In genomic region chr4:55523921-55524320, GRCm38 (mm10) we compare ENCODE assay signal across 32 mouse cellular contexts.
"Had no signal": no experiment of that assay in that cellular context is flagged by ENCODE, and none has a peak within 500 bp of the region (broad histone marks: within the 10 kb centered on the region; RNA-seq: fewer than 3 reads in every experiment).

No protein-coding gene starts in this region.

- H3K27ac ChIP-seq: left cerebral cortex, adult 2 months; limb, embryonic 10.5 days; limb, embryonic 12.5 days; limb, embryonic 13.5 days; limb, embryonic 15.5 days; liver, embryonic 12.5 days; liver, embryonic 13.5 days; liver, embryonic 14.5 days; liver, embryonic 15.5 days; lung, embryonic 15.5 days; macrophage; midbrain, embryonic 10.5 days; midbrain, embryonic 12.5 days; midbrain, embryonic 13.5 days; midbrain, embryonic 15.5 days; neural tube, embryonic 12.5 days had no signal

- DNase-seq: left cerebral cortex, postnatal 4 days; liver; liver, embryonic 13.5 days; liver, postnatal 0 days; lung, adult 18-20 months; lung, adult 2 months; lung, embryonic 14.5 days; lung, postnatal 10 days; lung, postnatal 14 days; lung, postnatal 36 days; lung, postnatal 4 days; midbrain, embryonic 14.5 days had no signal

- ATAC-seq: liver, embryonic 12.5 days; liver, postnatal 0 days; lung, postnatal 0 days; midbrain, embryonic 13.5 days; midbrain, embryonic 15.5 days; midbrain, embryonic 16.5 days had no signal

- H3K9me3 ChIP-seq: limb, embryonic 10.5 days; limb, embryonic 12.5 days; limb, embryonic 13.5 days; limb, embryonic 15.5 days; liver, embryonic 12.5 days; liver, embryonic 13.5 days; liver, embryonic 15.5 days; lung, embryonic 15.5 days; megakaryocyte, embryonic 14.5 days; midbrain, embryonic 10.5 days; midbrain, embryonic 12.5 days; midbrain, embryonic 13.5 days; midbrain, embryonic 15.5 days; neural tube, embryonic 12.5 days had no signal

- H3K4me1 ChIP-seq: limb, embryonic 10.5 days; limb, embryonic 12.5 days; liver, embryonic 12.5 days; liver, embryonic 13.5 days; liver, embryonic 15.5 days; lung, embryonic 15.5 days; megakaryocyte, embryonic 14.5 days; midbrain, embryonic 15.5 days; neural tube, embryonic 12.5 days had no signal

- H3K4me3 ChIP-seq: left cerebral cortex, adult 2 months; limb, embryonic 10.5 days; limb, embryonic 12.5 days; limb, embryonic 13.5 days; limb, embryonic 15.5 days; liver, embryonic 12.5 days; liver, embryonic 13.5 days; liver, embryonic 15.5 days; lung, embryonic 15.5 days; megakaryocyte, embryonic 14.5 days; midbrain, embryonic 10.5 days; midbrain, embryonic 12.5 days; midbrain, embryonic 13.5 days; midbrain, embryonic 15.5 days; myocyte; neural tube, embryonic 12.5 days had no signal

- H3K27me3 ChIP-seq: limb, embryonic 12.5 days; limb, embryonic 15.5 days; lung, embryonic 15.5 days; midbrain, embryonic 15.5 days; neural tube, embryonic 12.5 days had no signal

- H3K4me2 ChIP-seq: limb, embryonic 12.5 days; limb, embryonic 13.5 days; limb, embryonic 15.5 days; liver, embryonic 11.5 days; liver, embryonic 12.5 days; liver, embryonic 13.5 days; liver, embryonic 15.5 days; lung, embryonic 14.5 days; lung, embryonic 15.5 days; midbrain, embryonic 12.5 days; midbrain, embryonic 13.5 days; midbrain, embryonic 15.5 days; neural tube, embryonic 12.5 days had no signal

- H3K36me3 ChIP-seq: limb, embryonic 10.5 days; limb, embryonic 12.5 days; liver, embryonic 12.5 days; liver, embryonic 13.5 days; liver, embryonic 15.5 days; lung, embryonic 15.5 days; midbrain, embryonic 10.5 days; midbrain, embryonic 12.5 days; midbrain, embryonic 13.5 days; midbrain, embryonic 15.5 days; neural tube, embryonic 12.5 days had no signal

- H3K9ac ChIP-seq: limb, embryonic 12.5 days; limb, embryonic 13.5 days; limb, embryonic 15.5 days; liver, embryonic 12.5 days; liver, embryonic 13.5 days; liver, embryonic 14.5 days; liver, embryonic 15.5 days; liver, postnatal 0 days; lung, embryonic 14.5 days; lung, embryonic 15.5 days; midbrain, embryonic 12.5 days; midbrain, embryonic 13.5 days; midbrain, embryonic 15.5 days; neural tube, embryonic 12.5 days had no signal
